Mouse (Mus musculus) heart, postnatal 25 days (tissue): ENCODE data around the gene Bcas1. TPM values are rescaled to one million over a fixed set of nuclear protein-coding genes. Genes with fewer than 3 reads are reported as not detected.

ENCODE experiments used
- DNase-seq: peaks from one replicate; pipeline ENCODE4 v3.0.0; 2022; ENCODE audit warnings: low spot score
- intact Hi-C: fragments of 180-260 bp; cut with DNase I; formaldehyde crosslinking; loops from one replicate; pipeline ENCODE4 v1.15.1; 2025
- total RNA-seq, 2 experiments: library from RNA; stranded (reverse); gene quantifications; 2 replicates each; pipeline ENCODE4 v1.2.3; 2021

Gene Bcas1
- total RNA-seq, 2 experiments from 2014 or later = 0.11 to 0.23 TPM

DNA sequence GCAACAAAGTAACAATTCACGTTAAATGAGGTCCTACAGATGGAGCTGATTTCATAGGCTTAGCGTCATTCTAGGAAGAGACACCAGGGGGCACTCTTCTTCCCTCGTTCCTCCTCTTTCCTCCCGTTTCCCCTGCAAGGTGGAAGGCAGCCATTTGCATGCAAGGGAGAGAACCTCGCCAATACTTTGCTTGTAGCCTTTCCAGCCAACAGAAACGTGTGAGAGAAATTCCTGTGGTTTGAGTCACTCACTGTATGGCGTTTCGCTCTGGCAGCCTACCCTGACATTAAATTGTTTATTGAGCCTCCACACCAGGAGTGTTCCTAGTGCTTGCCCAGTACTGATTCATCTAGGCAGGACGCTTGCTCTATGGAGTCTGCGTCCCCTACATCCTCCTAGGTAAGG, 72.7 kb downstream of the Bcas1 start:
- DNase-seq = peak; percentile 39
- intact Hi-C loops = loop anchor here (1.0 to 2.0 kb wide), 2 partner anchors 46 to 154 kb away; no protein-coding TSS in a partner anchor

GRCm38 (mm10) chr2:170352273-170352672, 75.4 kb downstream of the Bcas1 start:
- no peak for DNase-seq
- intact Hi-C loops = no loop called here

GRCm38 (mm10) chr2:170351847-170352246, 75.8 kb downstream of the Bcas1 start:
- intact Hi-C loops = no loop called here
- DNase-seq = no peak

DNA sequence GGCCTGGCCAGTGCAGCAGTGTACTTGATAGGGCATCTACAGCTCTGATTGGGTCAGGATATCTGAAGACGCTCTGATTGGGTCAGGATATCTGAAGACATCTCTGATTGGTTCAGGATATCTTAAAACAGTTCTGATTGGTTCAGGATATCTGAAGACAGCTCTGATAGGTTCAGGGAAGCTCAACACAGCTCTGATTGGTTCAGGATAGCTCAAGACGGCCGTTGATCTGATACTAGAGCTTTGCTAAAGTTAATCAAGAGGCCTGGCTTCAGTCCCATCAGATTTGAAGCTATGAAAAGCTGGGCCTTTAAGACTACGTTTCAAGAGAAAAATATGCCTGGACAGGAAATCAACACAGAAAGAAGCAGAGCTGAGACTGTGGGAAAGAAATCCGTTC, 77.9 kb downstream of the Bcas1 start:
- DNase-seq = no peak
- intact Hi-C loops = loop anchor here (10.0 kb wide), 1 partner anchor 125 kb away; no protein-coding TSS in a partner anchor

GRCm38 (mm10) chr2:170349096-170349495, 78.5 kb downstream of the Bcas1 start:
- intact Hi-C loops = loop anchor here (10.0 kb wide), 1 partner anchor 124 kb away; no protein-coding TSS in a partner anchor
- no peak for DNase-seq

GRCm38 (mm10) chr2:170347131-170347765, 80.4 kb downstream of the Bcas1 start:
- DNase-seq = no peak
- intact Hi-C loops = loop anchor here (2.0 to 10.0 kb wide), 2 partner anchors 122 to 228 kb away; no protein-coding TSS in a partner anchor

GRCm38 (mm10) chr2:170345410-170345793, 82.2 kb downstream of the Bcas1 start:
- no peak for DNase-seq
- intact Hi-C loops = loop anchor here (10.0 kb wide), 1 partner anchor 121 kb away; no protein-coding TSS in a partner anchor

DNA sequence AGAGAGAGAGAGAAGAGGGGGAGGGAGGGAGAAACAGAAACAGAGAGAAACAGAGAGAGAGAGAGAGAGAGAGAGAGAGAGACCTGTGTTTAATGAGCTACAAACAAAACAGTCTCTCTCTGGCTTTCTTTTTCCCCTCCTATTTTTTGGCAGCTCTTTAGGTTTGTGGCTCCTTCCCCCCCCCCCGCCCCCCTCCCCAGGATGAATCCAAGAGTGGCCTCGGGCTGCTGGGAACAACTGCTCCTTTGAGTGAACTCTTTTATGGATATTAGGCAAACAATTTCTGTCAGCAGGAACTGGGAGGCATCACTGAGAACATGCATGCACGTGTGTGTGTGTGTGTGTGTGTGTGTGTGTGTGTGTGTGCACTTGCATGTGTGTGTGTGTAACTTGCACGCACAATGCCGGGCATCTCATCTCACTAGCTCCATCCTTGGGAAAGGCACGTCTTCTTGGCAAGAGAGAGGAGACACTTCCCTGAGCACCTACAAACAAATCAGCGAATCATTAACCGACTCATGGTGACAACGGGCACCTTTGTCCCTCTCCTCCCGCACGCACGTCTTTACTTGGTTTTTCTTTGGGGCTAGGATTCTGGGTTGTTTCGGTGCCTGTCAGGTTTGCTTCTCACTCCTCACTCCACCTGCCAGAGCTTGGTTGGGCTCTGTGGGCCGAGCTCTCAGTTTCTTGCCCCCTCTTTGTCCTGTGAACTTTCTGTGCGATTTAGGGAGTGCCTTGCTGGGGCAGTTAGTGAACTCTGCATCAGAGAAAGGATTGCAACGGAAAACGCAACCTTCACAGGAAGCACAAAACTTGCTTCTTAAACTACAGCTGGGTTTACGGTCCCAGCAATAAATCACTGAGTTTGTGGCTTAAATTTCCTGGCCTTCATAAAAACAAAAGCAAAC, 82.9 kb downstream of the Bcas1 start:
- DNase-seq = no peak

DNA sequence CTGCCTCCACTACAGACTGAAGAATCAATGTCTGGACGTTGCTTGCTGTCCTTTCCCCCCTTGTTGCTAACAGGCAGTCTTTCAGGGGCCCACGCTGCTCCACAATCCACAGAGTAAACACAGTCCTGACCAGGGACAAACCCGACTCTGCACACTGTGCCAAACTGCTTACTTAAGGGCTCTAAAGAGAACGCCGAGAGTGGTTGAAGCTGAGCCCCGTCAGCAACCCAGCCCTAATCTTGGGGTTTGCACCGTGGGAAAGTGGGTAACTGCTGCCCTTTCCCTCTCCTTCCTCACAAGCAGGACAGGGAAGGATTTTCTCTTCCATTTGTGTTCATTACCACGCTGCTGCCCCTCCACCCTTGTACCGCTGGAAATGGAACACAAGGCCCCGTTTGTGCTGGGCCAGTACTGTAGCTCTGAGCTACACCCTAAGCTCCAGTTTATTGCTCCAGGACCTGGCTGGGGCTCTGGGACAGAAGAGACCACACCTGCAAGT, 83.8 kb downstream of the Bcas1 start:
- no peak for DNase-seq
- intact Hi-C loops = loop anchor here (5.0 to 10.0 kb wide), 2 partner anchors 77 to 119 kb away; no protein-coding TSS in a partner anchor

More for the DNA sequence above, 82.9 kb downstream of the Bcas1 start:
- intact Hi-C loops = loop anchor here (5.0 to 10.0 kb wide), 2 partner anchors 77 to 120 kb away; no protein-coding TSS in a partner anchor

- intact Hi-C loops = loop anchor here (5.0 to 10.0 kb wide), 2 partner anchors 76 to 118 kb away; no protein-coding TSS in a partner anchor
- no peak for DNase-seq
Measured at GRCm38 (mm10) chr2:170343133-170343818, 84.4 kb downstream of the Bcas1 start.

DNA sequence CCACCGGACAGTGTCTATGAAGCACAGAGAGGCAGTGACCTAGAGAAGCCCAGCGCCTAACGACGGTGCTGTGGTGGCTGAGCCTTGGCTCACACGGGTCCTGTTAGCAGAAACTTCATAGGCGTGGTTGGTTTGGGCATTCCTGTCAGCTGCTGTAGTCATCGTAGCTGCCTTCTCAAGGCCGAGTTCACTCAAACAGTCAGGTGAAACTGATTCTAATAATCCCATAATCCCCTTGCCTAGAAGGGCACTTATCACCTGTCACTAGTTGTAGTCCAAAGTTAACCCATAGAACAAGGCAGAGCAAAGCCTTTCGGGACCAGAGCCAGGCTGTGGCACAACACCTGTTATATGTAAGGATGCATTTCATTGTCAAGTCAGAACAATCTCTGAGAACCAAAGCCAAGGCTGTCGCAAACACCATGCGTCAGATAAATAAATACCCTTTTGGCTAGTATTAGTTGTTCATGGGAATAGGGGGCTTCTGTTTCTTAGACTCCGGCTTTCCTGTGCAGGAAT, 85.3 kb downstream of the Bcas1 start:
- intact Hi-C loops = loop anchor here (5.0 to 10.0 kb wide), 2 partner anchors 75 to 118 kb away; no protein-coding TSS in a partner anchor
- no peak for DNase-seq

DNA sequence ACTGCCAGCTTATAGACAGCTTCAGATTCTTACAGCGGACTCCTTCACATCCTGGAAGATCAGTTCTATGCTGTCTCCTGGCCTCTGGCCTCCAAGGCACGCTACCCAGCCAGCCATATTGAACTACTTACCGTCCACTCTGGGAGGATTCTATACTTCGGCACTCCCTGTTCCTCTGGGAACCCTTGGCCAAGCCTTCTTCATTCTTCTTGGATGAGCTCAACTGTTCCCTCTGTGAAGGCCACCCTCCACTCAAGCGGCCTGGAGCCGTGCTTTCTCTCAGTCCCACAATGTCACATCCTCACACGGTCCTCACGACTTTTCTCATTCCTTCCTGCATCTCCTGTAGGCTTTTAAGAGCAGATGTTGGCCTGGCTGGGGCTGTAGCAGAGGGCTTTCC, 86.5 kb downstream of the Bcas1 start:
- intact Hi-C loops = loop anchor here (2.0 to 10.0 kb wide), 3 partner anchors 18 to 116 kb away; no protein-coding TSS in a partner anchor
- no peak for DNase-seq

- peak; percentile 36 for DNase-seq
- intact Hi-C loops = no loop called here
Measured at GRCm38 (mm10) chr2:170336266-170336760, 91.3 kb downstream of the Bcas1 start.

DNA sequence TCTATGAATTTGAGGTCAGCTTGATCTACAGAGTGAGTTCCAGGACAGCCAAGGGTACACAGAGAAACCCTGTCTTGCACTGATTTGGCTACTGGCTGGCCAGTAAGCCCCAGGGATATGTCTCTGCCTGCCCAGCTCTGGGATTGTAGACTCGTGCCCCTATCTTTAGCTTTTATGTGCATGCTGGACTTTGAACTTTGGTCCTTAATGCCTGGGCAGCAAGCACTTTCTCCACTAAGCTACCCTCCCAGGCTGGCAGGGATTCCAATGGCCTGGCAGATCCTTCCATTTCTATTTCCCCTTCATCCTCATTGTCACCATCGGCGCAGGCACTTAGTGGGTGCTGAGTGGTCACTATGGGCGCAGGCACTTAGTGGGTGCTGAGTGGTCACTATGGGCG, 92.5 kb downstream of the Bcas1 start:
- intact Hi-C loops = no loop called here
- no peak for DNase-seq

DNA sequence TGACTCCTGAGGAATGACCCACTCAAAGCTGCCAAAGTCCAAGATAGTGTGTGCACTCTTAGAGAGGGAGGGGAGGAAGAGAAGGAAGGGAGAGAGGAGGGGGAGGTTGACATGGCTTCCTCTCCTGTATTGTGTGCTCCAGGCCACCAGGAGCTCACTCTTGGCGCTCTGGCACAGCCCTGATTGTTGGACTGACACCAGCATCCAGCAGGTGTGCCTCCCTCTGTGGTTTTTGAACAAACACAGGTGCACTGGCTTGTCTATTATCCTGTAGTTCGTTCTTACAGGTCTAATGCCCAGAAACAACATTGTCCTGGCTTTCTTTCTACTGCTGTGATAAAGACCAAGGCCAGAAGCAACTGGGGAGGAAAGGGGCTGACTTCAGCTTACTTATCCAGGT, 95.8 kb downstream of the Bcas1 start:
- DNase-seq = no peak
- intact Hi-C loops = no loop called here

- DNase-seq = peak; percentile 73
- intact Hi-C loops = no loop called here
Measured at GRCm38 (mm10) chr2:170330466-170330865, 97.2 kb downstream of the Bcas1 start.

DNA sequence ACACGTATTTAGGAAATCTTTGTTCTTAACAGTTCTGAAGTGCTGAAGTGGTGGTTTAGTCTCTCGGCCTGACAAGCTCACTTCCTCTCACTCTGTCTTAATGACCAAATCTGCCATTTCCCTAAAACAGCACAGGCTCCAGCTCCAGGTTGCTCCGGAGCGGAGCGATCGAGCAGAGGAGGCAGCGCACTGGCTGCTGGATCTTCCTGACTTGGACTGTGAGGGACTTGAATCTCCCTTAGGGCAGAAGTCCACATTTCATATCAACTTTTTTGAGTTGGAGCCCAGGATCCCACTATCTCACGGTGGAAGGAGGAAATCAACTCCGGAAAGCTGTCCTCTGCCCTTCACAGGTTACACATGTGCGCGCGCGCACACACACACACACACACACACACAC, 97.7 kb downstream of the Bcas1 start:
- intact Hi-C loops = no loop called here
- DNase-seq = no peak

DNA sequence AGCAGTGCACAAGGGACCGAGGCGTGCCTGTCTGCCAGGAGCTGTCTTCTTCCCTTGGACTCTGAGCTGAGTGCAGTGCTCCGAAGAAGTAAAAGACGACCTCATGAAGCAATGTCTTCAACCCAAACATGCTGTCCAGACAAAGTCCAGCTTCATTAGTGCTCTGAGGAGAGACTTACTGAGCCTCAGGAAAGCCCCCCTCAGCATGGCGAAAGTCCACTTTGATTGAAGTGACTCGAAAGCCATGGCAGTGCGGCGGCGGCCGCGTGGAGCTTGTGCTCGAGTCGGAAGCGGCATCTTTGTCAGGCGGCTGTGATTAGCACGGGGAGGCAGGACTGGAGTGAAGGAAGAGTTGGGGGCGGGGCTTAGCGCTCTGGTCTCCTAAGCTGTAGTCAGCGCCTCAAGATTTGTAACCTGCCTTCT, 103.7 kb downstream of the Bcas1 start:
- DNase-seq = no peak
- intact Hi-C loops = loop anchor here (2.0 kb wide), 1 partner anchor 17 kb away; no protein-coding TSS in a partner anchor

DNA sequence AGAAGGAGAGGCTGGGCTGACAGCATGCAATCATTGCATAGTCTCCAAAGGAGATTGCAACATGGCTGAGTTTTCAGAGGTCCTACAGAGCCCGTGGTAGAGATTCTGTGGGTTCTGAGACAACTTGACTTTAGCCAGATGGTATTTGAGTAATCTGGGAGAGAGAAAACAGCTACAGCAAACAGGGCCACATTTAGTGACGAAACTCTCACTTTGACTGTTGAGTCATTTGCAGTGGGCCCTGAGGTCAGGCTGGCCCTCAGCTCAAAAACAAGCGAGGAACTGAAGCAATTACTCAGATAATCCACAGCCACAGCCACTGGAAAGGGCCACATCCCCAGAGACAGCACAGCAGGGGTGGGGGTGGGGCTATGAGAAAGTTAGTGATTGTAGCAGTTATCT, 105.6 kb downstream of the Bcas1 start:
- intact Hi-C loops = loop anchor here (2.0 kb wide), 1 partner anchor 19 kb away; no protein-coding TSS in a partner anchor
- DNase-seq = peak; percentile 55
